Mouse (Mus musculus) MEL (cell line): ENCODE measurements around the gene Clint1. TPM values are rescaled to one million over a fixed set of nuclear protein-coding genes. Genes with fewer than 3 reads are reported as not detected.

Source experiments
- DNase-seq: peaks from one replicate; pipeline ENCODE4 v3.0.0; 2011; ENCODE audit warnings: low read depth, low spot score
- H3K27ac ChIP-seq: 2 replicates; pipeline ENCODE4 v1.5.1; 2012; ENCODE audit warnings: low read depth, mild to moderate bottlenecking, control low read depth, low read length, moderate library complexity; ENCODE audit not compliant: control insufficient read depth
- H3K27me3 ChIP-seq, 2 experiments: fragments of 150-350 bp in 1 of 2; sonication (generic) in 1 of 2; 2 replicates each; pipeline ENCODE4 v1.6.1; 2012; ENCODE audit warnings: low read length in 2 of 2, mild to moderate bottlenecking in 2 of 2, improper control_type of control experiment in 1 of 2, moderate library complexity in 1 of 2; ENCODE audit not compliant: insufficient read depth in 2 of 2, control insufficient read depth in 1 of 2
- H3K36me3 ChIP-seq, 2 experiments: 2 replicates each; pipeline ENCODE4 v1.6.1; 2012 to 2014; ENCODE audit warnings: low read length in 2 of 2, improper control_type of control experiment in 1 of 2, inconsistent platforms in 1 of 2, mild to moderate bottlenecking in 1 of 2; ENCODE audit not compliant: insufficient read depth in 2 of 2, control insufficient read depth in 1 of 2
- H3K4me1 ChIP-seq, 2 experiments: fragments of 150-350 bp in 1 of 2; sonication (generic) in 1 of 2; 2 replicates each; pipeline ENCODE4 v1.6.1; 2012; ENCODE audit warnings: low read length in 2 of 2, improper control_type of control experiment in 1 of 2, mild to moderate bottlenecking in 1 of 2; ENCODE audit not compliant: insufficient read depth in 2 of 2, control insufficient read depth in 1 of 2
- H3K4me3 ChIP-seq, 2 experiments: fragments of 150-350 bp in 1 of 2; sonication (generic) in 1 of 2; 2 replicates each; pipeline ENCODE4 v1.5.1; 2012; ENCODE audit warnings: low read depth in 2 of 2, low read length in 2 of 2, mild to moderate bottlenecking in 2 of 2, moderate library complexity in 2 of 2, control low read depth in 1 of 2, improper control_type of control experiment in 1 of 2; ENCODE audit not compliant: control insufficient read depth in 1 of 2, insufficient read depth in 1 of 2
- H3K79me2 ChIP-seq: 2 replicates; pipeline ENCODE4 v1.6.1; 2012; ENCODE audit warnings: mild to moderate bottlenecking, low read length, moderate library complexity; ENCODE audit not compliant: control insufficient read depth, poor library complexity, insufficient read depth
- H3K9ac ChIP-seq: 2 replicates; pipeline ENCODE4 v1.6.1; 2012; ENCODE audit warnings: low read depth, mild to moderate bottlenecking, control low read depth, low read length, moderate library complexity; ENCODE audit not compliant: control insufficient read depth, poor library complexity, severe bottlenecking
- H3K9me3 ChIP-seq: fragments of 150-350 bp; sonication (generic); replicated peaks from 2 replicates; pipeline ENCODE4 v1.6.1; 2012; ENCODE audit warnings: mild to moderate bottlenecking, low read length, improper control_type of control experiment, moderate library complexity; ENCODE audit not compliant: insufficient read depth
- BHLHE40 ChIP-seq: IDR thresholded peaks from 2 replicates; pipeline ENCODE4 v1.6.1; 2012; ENCODE audit warnings: low read depth, mild to moderate bottlenecking, inconsistent platforms, low read length, improper control_type of control experiment, borderline replicate concordance
- CHD1 ChIP-seq: IDR thresholded peaks from 2 replicates; pipeline ENCODE4 v1.6.1; 2012; ENCODE audit warnings: low read depth, mild to moderate bottlenecking, inconsistent platforms, low read length, improper control_type of control experiment
- CHD2 ChIP-seq: IDR thresholded peaks from 2 replicates; pipeline ENCODE4 v1.6.1; 2011; ENCODE audit warnings: low read length, improper control_type of control experiment
- CTCF ChIP-seq, 3 experiments: IDR thresholded peaks in 2 of 3; conservative IDR thresholded peaks in 1 of 3; 2 replicates each; pipeline ENCODE4 v1.5.1; 2011 to 2012; ENCODE audit warnings: low read length in 3 of 3, low read depth in 2 of 3, mild to moderate bottlenecking in 2 of 3, improper control_type of control experiment in 1 of 3, inconsistent platforms in 1 of 3, mixed read lengths in 1 of 3, moderate library complexity in 1 of 3; ENCODE audit not compliant: control insufficient read depth in 1 of 3, insufficient read depth in 1 of 3, poor library complexity in 1 of 3, severe bottlenecking in 1 of 3
- E2F4 ChIP-seq: IDR thresholded peaks from 2 replicates; pipeline ENCODE4 v1.6.1; 2011; ENCODE audit warnings: low read depth, low read length, improper control_type of control experiment, borderline replicate concordance
- EP300 ChIP-seq, 2 experiments: IDR thresholded peaks; 2 replicates each; pipeline ENCODE4 v1.6.1; 2011; ENCODE audit warnings: improper control_type of control experiment in 2 of 2, low read length in 2 of 2, low read depth in 1 of 2, mild to moderate bottlenecking in 1 of 2
- ETS1 ChIP-seq: IDR thresholded peaks from 2 replicates; pipeline ENCODE4 v1.6.1; 2012; ENCODE audit warnings: low read depth, mild to moderate bottlenecking, inconsistent platforms, low read length, improper control_type of control experiment, moderate library complexity
- GABPA ChIP-seq: IDR thresholded peaks from 2 replicates; pipeline ENCODE4 v1.6.1; 2012; ENCODE audit warnings: low read depth, mild to moderate bottlenecking, inconsistent platforms, low read length, improper control_type of control experiment, moderate library complexity
- HCFC1 ChIP-seq: IDR thresholded peaks from 2 replicates; pipeline ENCODE4 v1.6.1; 2012; ENCODE audit warnings: low read depth, mild to moderate bottlenecking, inconsistent platforms, low read length, improper control_type of control experiment, moderate library complexity
- KAT2A ChIP-seq: conservative IDR thresholded peaks from 2 replicates; pipeline ENCODE4 v1.6.1; 2012; ENCODE audit warnings: low read depth, low read length, improper control_type of control experiment, inconsistent platforms
- MAFK ChIP-seq: IDR thresholded peaks from 2 replicates; pipeline ENCODE4 v1.6.1; 2011; ENCODE audit warnings: low read depth, mild to moderate bottlenecking, low read length, improper control_type of control experiment, borderline replicate concordance
- MAZ ChIP-seq: IDR thresholded peaks from 2 replicates; pipeline ENCODE4 v1.6.1; 2012; ENCODE audit warnings: low read depth, mild to moderate bottlenecking, inconsistent platforms, low read length, improper control_type of control experiment
- MYB ChIP-seq: IDR thresholded peaks from 2 replicates; pipeline ENCODE4 v1.6.1; 2011; ENCODE audit warnings: mild to moderate bottlenecking, low read depth, low read length, improper control_type of control experiment
- MYC ChIP-seq: IDR thresholded peaks from 2 replicates; pipeline ENCODE4 v1.6.1; 2011; ENCODE audit warnings: low read depth, mild to moderate bottlenecking, low read length, improper control_type of control experiment, moderate library complexity
- NELFE ChIP-seq: IDR thresholded peaks from 2 replicates; pipeline ENCODE4 v1.6.1; 2011; ENCODE audit warnings: low read depth, low read length, improper control_type of control experiment
- POLR2A ChIP-seq, 2 experiments: IDR thresholded peaks; 2 replicates each; pipeline ENCODE4 v1.6.1; 2011 to 2012; ENCODE audit warnings: low read length in 2 of 2, mild to moderate bottlenecking in 2 of 2, control low read depth in 1 of 2, improper control_type of control experiment in 1 of 2, low read depth in 1 of 2, moderate library complexity in 1 of 2; ENCODE audit not compliant: control insufficient read depth in 1 of 2, insufficient read depth in 1 of 2, poor library complexity in 1 of 2
- POLR2AphosphoS2 ChIP-seq: IDR thresholded peaks from 2 replicates; pipeline ENCODE4 v1.6.1; 2011; ENCODE audit warnings: low read length, improper control_type of control experiment
- POLR2AphosphoS5 ChIP-seq: IDR thresholded peaks from 2 replicates; pipeline ENCODE4 v1.6.1; 2012; ENCODE audit warnings: low read depth, borderline replicate concordance, mild to moderate bottlenecking, inconsistent platforms, low read length, moderate library complexity, mixed read lengths
- RCOR1 ChIP-seq: IDR thresholded peaks from 2 replicates; pipeline ENCODE4 v1.6.1; 2012; ENCODE audit warnings: low read depth, mild to moderate bottlenecking, inconsistent platforms, low read length, improper control_type of control experiment
- SIN3A ChIP-seq: IDR thresholded peaks from 2 replicates; pipeline ENCODE4 v1.6.1; 2012; ENCODE audit warnings: low read length, improper control_type of control experiment, inconsistent platforms
- SMC3 ChIP-seq: IDR thresholded peaks from 2 replicates; pipeline ENCODE4 v1.6.1; 2011; ENCODE audit warnings: low read depth, low read length, improper control_type of control experiment
- TAL1 ChIP-seq: IDR thresholded peaks from 2 replicates; pipeline ENCODE4 v1.6.1; 2012; ENCODE audit warnings: mild to moderate bottlenecking, inconsistent platforms, low read length, moderate library complexity, mixed read lengths
- TBP ChIP-seq: IDR thresholded peaks from 2 replicates; pipeline ENCODE4 v1.8.0; 2011; ENCODE audit warnings: low read depth, low read length, improper control_type of control experiment
- TCF12 ChIP-seq: IDR thresholded peaks from 2 replicates; pipeline ENCODE4 v1.6.1; 2014; ENCODE audit warnings: low read depth, mild to moderate bottlenecking, inconsistent platforms, low read length, improper control_type of control experiment, moderate library complexity
- UBTF ChIP-seq: IDR thresholded peaks from 2 replicates; pipeline ENCODE4 v1.6.1; 2012; ENCODE audit warnings: low read depth, mild to moderate bottlenecking, inconsistent platforms, low read length, improper control_type of control experiment, moderate library complexity, borderline replicate concordance; ENCODE audit not compliant: insufficient read depth
- USF1 ChIP-seq: IDR thresholded peaks from 2 replicates; pipeline ENCODE4 v1.6.1; 2014; ENCODE audit warnings: low read depth, mild to moderate bottlenecking, inconsistent platforms, low read length, improper control_type of control experiment, moderate library complexity
- ZMIZ1 ChIP-seq: IDR thresholded peaks from 2 replicates; pipeline ENCODE4 v1.6.1; 2012; ENCODE audit warnings: low read depth, mild to moderate bottlenecking, inconsistent platforms, low read length, improper control_type of control experiment, moderate library complexity
- polyA plus RNA-seq, 2 experiments: library from polyadenylated mRNA; stranded (reverse) in 1 of 2; unstranded in 1 of 2; fragments of >175 nt in 1 of 2; fragments of >200 nt in 1 of 2; gene quantifications; 2 replicates each; pipeline versions ENCODE4 v1.2.1 to v1.2.4; 2012; ENCODE audit warnings: low replicate concordance in 2 of 2, low read depth in 1 of 2; ENCODE audit not compliant: insufficient read length in 2 of 2, insufficient read depth in 1 of 2, missing spikeins in 1 of 2
- total RNA-seq: library from RNA; depleted of rRNA; stranded (reverse); fragments of 300-350 nt; gene quantifications from 2 replicates; pipeline ENCODE4 v1.2.3, GENCODE M21; 2012

Gene Clint1
- total and polyA plus RNA-seq, 3 experiments: 58.5 to 184 (median 102) TPM

GRCm38 (mm10) chr11:45851516-45852123, at the start of gene Clint1 (continued):
- TF ChIP-seq MYB (0 out of 2 replicates have a peak, but pooled peaks have one; percentile 2), UBTF (0 out of 2 replicates have a peak, but pooled peaks have one; percentile 60), BHLHE40 (peak; percentile 73; the same call in 1 of the 2 replicates)

GRCm38 (mm10) chr11:45804068-45804467, 47.8 kb upstream of the Clint1 start:
- Histone ChIP-seq H3K27me3 (no peaks in the 10 kb centered on the region), H3K9me3 (no peaks in the 10 kb centered on the region), H3K9ac (no peak overlapping the region), H3K79me2 (no peaks in the 10 kb centered on the region), H3K27ac (no peak overlapping the region), H3K4me1 (peaks cover 19 to 38% of the 10 kb centered on the region in 2 experiments), H3K36me3 (peaks cover 0 to 39% of the 10 kb centered on the region in 2 experiments; a peak in 2 of 4 replicates)
- TF ChIP-seq SIN3A: no peak
- TF ChIP-seq RCOR1: no peak
- TF ChIP-seq POLR2AphosphoS2: no peak
- TF ChIP-seq GABPA: no peak
- TF ChIP-seq MAFK: no peak
- TF ChIP-seq EP300 (IDR thresholded peaks at IDR 0.05; ENCODE audit: low read depth in 1 of 2, low read length in 2 of 2): no peak
- no peak for TF ChIP-seq ETS1
- no peak for TF ChIP-seq E2F4
- TF ChIP-seq POLR2AphosphoS5: no peak
- TF ChIP-seq, all 39 proteins: peak for 0
- no peak overlapping the region for H3K4me3 ChIP-seq
- DNase-seq: no peak

- Histone ChIP-seq H3K4me3 (no peak overlapping the region), H3K79me2 (no peaks in the 10 kb centered on the region), H3K27me3 (no peaks in the 10 kb centered on the region), H3K36me3 (peaks cover 0 to 46% of the 10 kb centered on the region in 2 experiments; a peak in 2 of 4 replicates), H3K9ac (peak overlapping the region; percentile 22; the same call in 1 of the 2 replicates), H3K27ac (peak overlapping the region; percentile 95), H3K4me1 (peaks cover 19 to 49% of the 10 kb centered on the region in 2 experiments), H3K9me3 (no peaks in the 10 kb centered on the region)
- DNase-seq: peak; percentile 97
- TF ChIP-seq MAFK (no peak), POLR2AphosphoS5 (no peak; the same call in 1 of the 2 replicates), CHD2 (no peak), CTCF (IDR thresholded peaks at IDR 0.05 in 2 of 3, conservative IDR thresholded peaks at IDR 0.05 in 1 of 3; ENCODE audit: control insufficient read depth in 1 of 3, insufficient read depth in 1 of 3, low read depth in 2 of 3, low read length in 3 of 3, poor library complexity in 1 of 3, severe bottlenecking in 1 of 3) (no peak), TBP (peak; percentile 62; the same call in 1 of the 2 replicates), SIN3A (peak; percentile 71), MYC (peak; percentile 89; the same call in 1 of the 2 replicates), NELFE (no peak), ZMIZ1 (no peak), TCF12 (peak; percentile 79), USF1 (peak; percentile 15; the same call in 1 of the 2 replicates), UBTF (no peak), POLR2A (IDR thresholded peaks at IDR 0.05; ENCODE audit: control insufficient read depth in 1 of 2, insufficient read depth in 1 of 2, low read depth in 1 of 2, low read length in 2 of 2, poor library complexity in 1 of 2) (peak in 1 of 2 experiments; percentile 54; a peak in 1 of 4 replicates), KAT2A (no peak), E2F4 (peak; percentile 76), RCOR1 (peak; percentile 58; the same call in 1 of the 2 replicates), SMC3 (0 out of 2 replicates have a peak, but pooled peaks have one; percentile 5), MYB (peak; percentile 63; the same call in 1 of the 2 replicates), HCFC1 (0 out of 2 replicates have a peak, but pooled peaks have one; percentile 4), MAZ (no peak), EP300 (IDR thresholded peaks at IDR 0.05; ENCODE audit: low read depth in 1 of 2, low read length in 2 of 2) (peak; percentile 92 to 93), TAL1 (peak; percentile 98), CHD1 (no peak)
Observed at GRCm38 (mm10) chr11:45805312-45805772, 46.5 kb upstream of the Clint1 start.
